Mouse (Mus musculus) stomach, postnatal 0 days (tissue): ENCODE measurements around the gene Ptcra. TPM values are rescaled to one million over a fixed set of nuclear protein-coding genes. Genes with fewer than 3 reads are reported as not detected.
A peak's percentile ranks its signal among the peaks of the same experiment; 100 is the strongest.

Experiments
- ATAC-seq: fragments of 200-750 bp; cut with Nextera tagmentation; 2 replicates; pipeline ENCODE4 v1.8.0; 2017; ENCODE audit not compliant: low FRiP score, low TSS enrichment
- DNase-seq: peaks from one replicate; pipeline ENCODE4 v3.0.0-alpha.2; 2016; ENCODE audit warnings: low spot score
- H3K27ac ChIP-seq: fragments of 300-500 bp; sonication (generic); replicated peaks from 2 replicates; pipeline ENCODE4 v1.5.1; 2014; ENCODE audit warnings: mild to moderate bottlenecking, control low read depth
- H3K27me3 ChIP-seq: fragments of 300-500 bp; sonication (generic); 2 replicates; pipeline ENCODE4 v1.6.1; 2014; ENCODE audit warnings: low read length; ENCODE audit not compliant: control insufficient read depth, insufficient read depth
- H3K36me3 ChIP-seq: fragments of 300-500 bp; sonication (generic); 2 replicates; pipeline ENCODE4 v1.6.1; 2014; ENCODE audit warnings: low read length, mixed read lengths; ENCODE audit not compliant: control insufficient read depth, insufficient read depth
- H3K4me1 ChIP-seq: fragments of 300-500 bp; sonication (generic); replicated peaks from 2 replicates; pipeline ENCODE4 v1.6.1; 2014; ENCODE audit warnings: antibody characterized with exemption; ENCODE audit not compliant: control insufficient read depth, insufficient read depth
- H3K4me2 ChIP-seq: fragments of 300-500 bp; sonication (generic); replicated peaks from 2 replicates; pipeline ENCODE4 v1.6.1; 2014; ENCODE audit warnings: low read depth, mild to moderate bottlenecking, control low read depth, moderate library complexity
- H3K4me3 ChIP-seq: fragments of 300-500 bp; sonication (generic); 2 replicates; pipeline ENCODE4 v1.5.1; 2014; ENCODE audit warnings: low read depth, low read length, control low read depth
- H3K9ac ChIP-seq: fragments of 300-500 bp; sonication (generic); 2 replicates; pipeline ENCODE4 v1.6.1; 2014; ENCODE audit warnings: mild to moderate bottlenecking, low read length, control low read depth, mixed read lengths
- H3K9me3 ChIP-seq: fragments of 300-500 bp; sonication (generic); 2 replicates; pipeline ENCODE4 v1.6.1; 2016; ENCODE audit warnings: low read length; ENCODE audit not compliant: control insufficient read depth
- CTCF ChIP-seq: IDR thresholded peaks from 2 replicates; pipeline ENCODE4 v1.5.1; 2016; ENCODE audit warnings: antibody characterized with exemption, low read depth, mild to moderate bottlenecking, moderate library complexity
- EP300 ChIP-seq: optimal IDR thresholded peaks from 2 replicates; pipeline ENCODE3; 2016; ENCODE audit warnings: antibody characterized with exemption
- WGBS: fragments of 180-500 bp; shearing (Covaris S2); extraction: QIAGEN DNeasy Blood & Tissue Kit; methylation state at CpG from one replicate; pipeline ENCODE4 v1.1.7; 2014; 5-methylcytosine and 5-hydroxymethylcytosine counted together
- polyA plus RNA-seq: library from polyadenylated mRNA; unstranded; fragments of >200 nt; fragmentation: Nextera tagmentation; extraction: Ambion mirVana; gene quantifications from 2 replicates; pipeline ENCODE4 v1.2.1, GENCODE M21; 2015

Ptcra gene
- polyA plus RNA-seq, 1 experiment from 2014 or later = 0.50 TPM

DNA sequence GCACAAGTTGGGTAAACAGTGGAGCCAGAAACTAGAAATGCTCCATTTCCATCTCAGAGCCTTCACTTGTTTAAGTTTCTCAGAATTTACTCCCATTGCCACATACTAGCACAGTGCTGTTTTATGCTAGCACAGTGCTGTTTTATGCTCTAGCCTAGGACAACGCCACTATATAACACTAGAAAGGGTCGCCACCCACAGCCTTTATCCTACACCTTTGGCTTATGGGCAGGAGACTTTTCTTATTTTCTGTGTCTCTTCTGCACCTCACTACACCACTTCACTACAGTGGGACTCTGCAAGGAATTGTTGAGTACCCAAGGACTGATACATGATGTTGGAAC, 19.7 kb upstream of the Ptcra start:
- WGBS = 85% methylated on average over 2 of the region's 2 CpGs

GRCm38 (mm10) chr17:46782341-46783221, 19.1 kb upstream of the Ptcra start, which contains the start of gene Rpl7l1:
Gene Rpl7l1 (minus strand): TSS chr17:46782672.
- Histone ChIP-seq H3K4me2 (peak within 1 kb of the TSS; percentile 67), H3K9me3 (no peaks in the 10 kb centered on the region), H3K27ac (peak within 1 kb of the TSS; percentile 92), H3K4me3 (peak within 1 kb of the TSS; percentile 70), H3K9ac (peak within 1 kb of the TSS; percentile 73), H3K36me3 (peaks cover 14% of the 10 kb centered on the region), H3K27me3 (no peaks in the 10 kb centered on the region), H3K4me1 (no peaks in the 10 kb centered on the region)
- ATAC-seq = peak; percentile 95
- DNase-seq = peak; percentile 94
- 1% methylated on average over 44 of the region's 44 CpGs for WGBS
- TF ChIP-seq CTCF (peak; percentile 81), EP300 (no peak)

More for the DNA sequence above, 19.7 kb upstream of the Ptcra start:
- peaks cover 12% of the 10 kb centered on the region for H3K36me3 ChIP-seq
- no peak for DNase-seq
- no peak overlapping the region for H3K9ac ChIP-seq
- no peak for TF ChIP-seq EP300
- TF ChIP-seq CTCF = no peak
- peak overlapping the region; percentile 70 for H3K4me3 ChIP-seq
- H3K27ac ChIP-seq = peak overlapping the region; percentile 92
- peak overlapping the region; percentile 53; the same call in 1 of the 2 replicates for H3K4me2 ChIP-seq
- no peaks in the 10 kb centered on the region for H3K9me3 ChIP-seq
- no peaks in the 10 kb centered on the region for H3K4me1 ChIP-seq
- no peaks in the 10 kb centered on the region for H3K27me3 ChIP-seq
- ATAC-seq = no peak

DNA sequence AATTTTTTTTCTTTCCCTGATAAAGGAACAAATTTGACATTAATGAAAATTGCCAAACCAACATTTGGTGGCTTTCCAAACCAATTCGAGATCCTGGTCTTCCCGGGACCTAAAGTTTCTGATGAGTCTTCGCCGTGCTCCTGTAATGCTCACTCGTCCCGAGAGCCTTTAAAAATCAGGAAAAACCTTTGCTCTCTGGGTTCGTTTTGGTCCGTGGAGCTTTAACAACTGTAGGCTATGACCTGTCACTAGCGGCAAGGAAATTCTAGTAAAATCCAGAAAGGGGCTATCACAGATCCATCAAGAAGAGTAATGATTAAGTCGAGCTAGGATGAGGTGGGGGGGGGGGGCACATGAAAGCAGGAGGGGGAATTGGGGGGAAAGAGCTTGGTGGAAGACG, 18.4 kb upstream of the Ptcra start:
- no peaks in the 10 kb centered on the region for H3K9me3 ChIP-seq
- 1% methylated on average over 11 of the region's 11 CpGs for WGBS
- DNase-seq (no peak), ATAC-seq (peak; percentile 3; the same call in 1 of the 2 replicates)
- TF ChIP-seq EP300 (no peak), CTCF (no peak)
- no peaks in the 10 kb centered on the region for H3K27me3 ChIP-seq
- peak overlapping the region; percentile 92 for H3K27ac ChIP-seq
- peak overlapping the region; percentile 67 for H3K4me2 ChIP-seq
- peaks cover 18% of the 10 kb centered on the region for H3K36me3 ChIP-seq
- H3K9ac ChIP-seq = peak overlapping the region; percentile 73
- peak overlapping the region; percentile 70 for H3K4me3 ChIP-seq
- no peaks in the 10 kb centered on the region for H3K4me1 ChIP-seq

DNA sequence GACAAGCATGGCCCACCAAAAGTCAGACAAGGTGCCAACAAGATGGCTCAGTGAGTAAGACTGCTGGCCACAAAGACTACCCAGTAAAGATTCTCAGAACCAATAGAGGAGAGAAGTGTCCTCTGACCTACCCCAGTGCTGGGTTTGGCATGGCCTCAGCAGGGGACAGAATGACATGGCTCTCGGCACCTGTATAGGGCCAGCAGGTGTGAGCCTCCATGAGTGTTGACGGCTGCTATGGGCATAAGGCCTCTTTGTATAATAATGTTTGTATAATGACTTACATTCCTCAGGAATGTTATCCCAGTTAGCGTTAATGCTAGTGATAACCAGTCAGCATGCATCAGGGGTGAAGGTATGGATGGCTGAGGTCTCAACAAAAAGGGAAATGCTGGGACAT, 12.6 kb upstream of the Ptcra start:
- ATAC-seq (peak; percentile 64), DNase-seq (peak; percentile 55)
- H3K4me3 ChIP-seq = no peak overlapping the region
- no peaks in the 10 kb centered on the region for H3K9me3 ChIP-seq
- no peak overlapping the region for H3K4me2 ChIP-seq
- H3K27me3 ChIP-seq = no peaks in the 10 kb centered on the region
- H3K9ac ChIP-seq = no peak overlapping the region
- peaks cover 22% of the 10 kb centered on the region for H3K36me3 ChIP-seq
- no peaks in the 10 kb centered on the region; the same call in 1 of the 2 replicates for H3K4me1 ChIP-seq
- H3K27ac ChIP-seq = peak overlapping the region; percentile 64
- no peak for TF ChIP-seq EP300
- WGBS = 41% methylated on average over 3 of the region's 3 CpGs

- TF ChIP-seq EP300 = no peak
- no peak overlapping the region for H3K4me2 ChIP-seq
- no peak for ATAC-seq
- no peak overlapping the region for H3K4me3 ChIP-seq
- H3K27ac ChIP-seq = peak overlapping the region; percentile 35; the same call in 1 of the 2 replicates
- 84% methylated on average over 9 of the region's 9 CpGs for WGBS
- no peaks in the 10 kb centered on the region for H3K9me3 ChIP-seq
- H3K36me3 ChIP-seq = peaks cover 18% of the 10 kb centered on the region
- no peaks in the 10 kb centered on the region for H3K27me3 ChIP-seq
- no peaks in the 10 kb centered on the region; the same call in 1 of the 2 replicates for H3K4me1 ChIP-seq
- H3K9ac ChIP-seq = no peak overlapping the region
- DNase-seq = no peak
These were observed 11.6 kb upstream of the Ptcra start for GRCm38 (mm10) chr17:46775070-46775469.

GRCm38 (mm10) chr17:46774131-46774472, 10.6 kb upstream of the Ptcra start:
- no peaks in the 10 kb centered on the region for H3K27me3 ChIP-seq
- H3K4me3 ChIP-seq = no peak overlapping the region
- WGBS = 51% methylated on average over 2 of the region's 2 CpGs
- TF ChIP-seq CTCF = no peak
- no peak for TF ChIP-seq EP300
- H3K9me3 ChIP-seq = no peaks in the 10 kb centered on the region
- H3K27ac ChIP-seq = 0 out of 2 replicates have a peak overlapping the region, but pooled peaks have one; percentile 24
- ATAC-seq (no peak), DNase-seq (no peak)
- H3K4me2 ChIP-seq = peak overlapping the region; percentile 85; the same call in 1 of the 2 replicates
- H3K36me3 ChIP-seq = peaks cover 10% of the 10 kb centered on the region; the same call in 1 of the 2 replicates
- H3K4me1 ChIP-seq = no peaks in the 10 kb centered on the region; the same call in 1 of the 2 replicates
- peak overlapping the region; percentile 31; the same call in 1 of the 2 replicates for H3K9ac ChIP-seq
